Mouse (Mus musculus) embryo, embryonic 10.5 days (tissue): ENCODE results near the gene Osbpl5.

Experiments used
- DNase-seq: peaks from one replicate; pipeline ENCODE4 v3.0.0-alpha.2; 2015; ENCODE audit warnings: low spot score

Osbpl5 gene

GRCm38 (mm10) chr7:143756125-143757026 is at the start of gene Osbpl5:
Gene Osbpl5 (minus strand): TSS chr7:143756985.
- DNase-seq, result no peak

- no peak for DNase-seq
Observed at GRCm38 (mm10) chr7:143805199-143805624, 48.4 kb upstream of the Osbpl5 start.

GRCm38 (mm10) chr7:143801195-143802065 is 44.6 kb upstream of the Osbpl5 start:
- DNase-seq, result no peak

- DNase-seq, result no peak
Observed at GRCm38 (mm10) chr7:143800770-143801169, 44.0 kb upstream of the Osbpl5 start.

GRCm38 (mm10) chr7:143798783-143799182 is 42.0 kb upstream of the Osbpl5 start:
- DNase-seq, result no peak

- DNase-seq, result peak; percentile 53
Observed at GRCm38 (mm10) chr7:143793121-143793520, 36.3 kb upstream of the Osbpl5 start.

- DNase-seq, result no peak
Observed at GRCm38 (mm10) chr7:143792336-143792985, 35.7 kb upstream of the Osbpl5 start.

- DNase-seq, result peak; percentile 81
Observed at GRCm38 (mm10) chr7:143783996-143784829, 27.4 kb upstream of the Osbpl5 start, which contains the start of gene Mrgpre. Gene Mrgpre (minus strand): TSS chr7:143784500.

GRCm38 (mm10) chr7:143783378-143783995 is 26.7 kb upstream of the Osbpl5 start:
- DNase-seq, result peak; percentile 42

GRCm38 (mm10) chr7:143777375-143777774 is 20.6 kb upstream of the Osbpl5 start:
- no peak for DNase-seq

GRCm38 (mm10) chr7:143776137-143776536 is 19.4 kb upstream of the Osbpl5 start:
- no peak for DNase-seq

GRCm38 (mm10) chr7:143769461-143769860 is 12.7 kb upstream of the Osbpl5 start:
- DNase-seq, result no peak

GRCm38 (mm10) chr7:143768267-143768666 is 11.5 kb upstream of the Osbpl5 start:
- no peak for DNase-seq

- no peak for DNase-seq
Observed at GRCm38 (mm10) chr7:143766893-143767292, 10.1 kb upstream of the Osbpl5 start, which contains the start of gene Mrgprg. Gene Mrgprg (minus strand): TSS chr7:143766993.

GRCm38 (mm10) chr7:143764876-143765530 is 8.2 kb upstream of the Osbpl5 start:
- DNase-seq, result no peak

GRCm38 (mm10) chr7:143763794-143764193 is 7.0 kb upstream of the Osbpl5 start:
- peak; percentile 65 for DNase-seq

- DNase-seq, result no peak
Observed at GRCm38 (mm10) chr7:143758956-143759355, 2.2 kb upstream of the Osbpl5 start.

GRCm38 (mm10) chr7:143757696-143758095 is 911 bp upstream of the Osbpl5 start:
- no peak for DNase-seq

GRCm38 (mm10) chr7:143757027-143757390 is 224 bp upstream of the Osbpl5 start:
- DNase-seq, result peak; percentile 89
